Mouse (Mus musculus) liver, adult 2 months (tissue): ENCODE measurements at regions not wholly inside any gene's neighbourhood (a gene's known extent, or its start where the extent isn't known, plus 50 kb on each side); places are given as distances from the start of the nearest gene placed in this dataset.

Source experiments
- CTCF ChIP-seq: fragments of 200-500 bp; IDR thresholded peaks from 2 replicates; pipeline ENCODE4 v1.5.1; 2011; ENCODE audit warnings: low read depth, low read length, control low read depth
- POLR2A ChIP-seq: fragments of 200-500 bp; IDR thresholded peaks from 2 replicates; pipeline ENCODE4 v1.6.1; 2011; ENCODE audit warnings: low read length, control low read depth; ENCODE audit not compliant: insufficient read depth; ENCODE audit errors: extremely low read depth

DNA sequence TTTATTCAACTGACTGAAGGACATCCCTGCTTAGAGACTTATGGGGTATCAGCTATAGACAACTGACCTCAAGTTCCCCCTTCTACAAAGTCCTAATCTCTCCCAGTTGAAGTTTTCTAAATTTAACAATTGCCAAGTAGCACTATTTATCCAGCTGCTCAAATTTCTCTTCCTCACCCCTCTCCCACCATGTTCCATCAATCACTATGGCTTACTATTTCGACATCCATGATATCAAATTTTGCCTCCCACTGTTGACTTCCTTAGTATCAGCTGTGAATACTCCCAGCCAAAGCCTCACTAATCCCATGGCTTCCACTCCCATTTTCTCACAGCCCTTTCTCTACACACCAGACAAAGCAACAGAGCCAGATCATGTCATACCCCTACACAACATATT lies 170.7 kb upstream of the Fmr1 start:
- no peak for TF ChIP-seq POLR2A
- TF ChIP-seq CTCF: no peak
